Mouse (Mus musculus) lung, postnatal 0 days (tissue): ENCODE measurements at regions not wholly inside any gene's neighbourhood (a gene's known extent, or its start where the extent isn't known, plus 50 kb on each side); places are given as distances from the start of the nearest gene placed in this dataset.

Experiments used
- CTCF ChIP-seq: IDR thresholded peaks from 2 replicates; pipeline ENCODE4 v1.5.1; 2016; ENCODE audit warnings: antibody characterized with exemption, mild to moderate bottlenecking
- EP300 ChIP-seq: IDR thresholded peaks from 2 replicates; pipeline ENCODE4 v1.6.1; 2016; ENCODE audit warnings: antibody characterized with exemption, mild to moderate bottlenecking, control low read depth

- TF ChIP-seq EP300 (no peak), CTCF (no peak)
Measured at GRCm38 (mm10) chr16:57881575-57882094, 127.1 kb upstream of the Col8a1 start.
